ENCODE assay signal across 9 mouse cellular contexts in the genomic region with DNA sequence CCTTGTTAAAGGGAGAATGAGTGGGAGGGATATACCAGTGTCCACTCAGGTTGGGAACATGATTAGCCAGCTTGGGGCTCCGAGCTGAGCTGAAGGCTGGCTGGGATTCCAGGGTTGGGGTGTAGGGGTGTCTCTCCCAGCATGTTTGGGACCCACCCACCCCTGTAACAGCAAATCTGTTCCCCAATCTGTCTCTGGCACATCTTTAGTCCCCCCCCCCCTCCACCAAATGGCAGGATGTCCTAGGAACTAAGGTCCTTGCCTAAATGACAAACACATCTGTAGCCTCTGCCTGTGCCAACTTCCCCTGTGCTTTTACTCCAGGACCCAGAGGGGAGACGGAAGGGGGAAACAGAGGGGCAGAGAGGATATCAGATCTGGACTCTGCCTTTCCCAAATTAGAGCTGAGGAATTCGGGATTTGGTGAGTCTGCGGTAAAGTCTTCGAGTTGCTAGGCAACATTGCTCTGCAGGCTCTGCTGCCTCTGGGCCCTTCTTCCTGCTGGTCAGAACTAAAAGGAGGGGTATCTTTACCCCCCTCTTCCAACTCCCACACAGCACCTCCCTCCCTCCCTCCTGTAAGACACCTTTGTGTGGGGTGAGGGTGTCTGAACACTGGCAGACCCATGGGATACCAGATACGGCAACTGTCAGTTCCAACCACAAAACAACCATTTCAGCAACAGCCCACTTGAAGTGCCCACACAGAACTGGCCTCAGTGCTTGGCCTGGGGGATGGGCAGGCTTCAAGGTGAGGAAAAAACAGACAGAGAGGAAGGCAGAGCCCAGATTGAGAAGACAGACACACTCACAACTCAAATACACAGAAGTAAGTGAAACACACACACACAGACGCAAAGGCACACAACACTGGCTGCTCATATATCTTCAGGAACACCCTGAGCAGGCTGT. TPM values are rescaled to one million over a fixed set of nuclear protein-coding genes. Genes with fewer than 3 reads are reported as not detected.
DNase-seq lines count a peak whose midpoint lies in the region; ATAC-seq and TF ChIP-seq lines count a peak whose summit lies in the region.
"Had no signal": no experiment of that assay in that cellular context is flagged by ENCODE, and none has a peak within 500 bp of the region (broad histone marks: within the 10 kb centered on the region; RNA-seq: fewer than 3 reads in every experiment).

A gene (plus strand): TSS at position 861 of the 911 bp plus-strand sequence.

- H3K4me3 ChIP-seq in kidney, embryonic 15.5 days (replicated peaks), result no peak within 1 kb of the TSS
- peak within 1 kb of the TSS; percentile 50; the same call in 1 of the 2 replicates for H3K4me3 ChIP-seq in G1E (ENCODE audit: low read depth, low read length)
- H3K4me3 ChIP-seq: heart, embryonic 13.5 days had no signal

- peak; percentile 26; the same call in 1 of the 2 replicates for ATAC-seq in kidney, embryonic 15.5 days (replicated peaks; ENCODE audit: low FRiP score)
- 0 out of 2 replicates have a peak, but pooled peaks have one; percentile 4 for ATAC-seq in G1E (ENCODE audit: extremely low read depth, insufficient number of reproducible peaks, low FRiP score, poor library complexity, severe bottlenecking)
- no peak for ATAC-seq in megakaryocyte progenitor cell, adult 5-6 weeks (replicated peaks; ENCODE audit: poor library complexity)

- H3K4me2 ChIP-seq in kidney, embryonic 15.5 days, result no peak within 1 kb of the TSS
- H3K4me2 ChIP-seq: heart, embryonic 13.5 days had no signal

- no peak for DNase-seq in kidney, adult 8-10 months
- no peak for DNase-seq in G1E (ENCODE audit: low spot score)
- DNase-seq in adrenal gland, postnatal 4 days (ENCODE audit: low spot score in 2 of 2), result no peak
- peak in 1 of 2 experiments; percentile 78 for DNase-seq in left cerebral cortex, adult 8-10 months (ENCODE audit: low spot score in 2 of 2)
- no peak for DNase-seq in retina, postnatal 1 day
- no peak for DNase-seq in kidney, postnatal 25 days

- peaks cover 46% of the 10 kb centered on the region for H3K27me3 ChIP-seq in kidney, embryonic 15.5 days
- no peaks in the 10 kb centered on the region for H3K27me3 ChIP-seq in G1E (ENCODE audit: insufficient read depth, low read length)

- no peak for TF ChIP-seq CTCF in G1E (IDR thresholded peaks at IDR 0.05; ENCODE audit: low read depth, low read length)

- no peak within 1 kb of the TSS for H3K9ac ChIP-seq in kidney, embryonic 15.5 days
- H3K9ac ChIP-seq: heart, embryonic 13.5 days had no signal

- H3K27ac ChIP-seq in kidney, embryonic 15.5 days, result no peak within 1 kb of the TSS
- H3K27ac ChIP-seq: heart, embryonic 13.5 days had no signal

- H3K9me3 ChIP-seq in kidney, embryonic 15.5 days (replicated peaks), result no peaks in the 10 kb centered on the region
- no peaks in the 10 kb centered on the region for H3K9me3 ChIP-seq in G1E (replicated peaks)
- H3K9me3 ChIP-seq: heart, embryonic 13.5 days had no signal

- H3K4me1 ChIP-seq in kidney, embryonic 15.5 days, result peaks cover 31% of the 10 kb centered on the region
- peaks cover 77% of the 10 kb centered on the region for H3K4me1 ChIP-seq in G1E (ENCODE audit: insufficient read depth, low read depth, low read length)

- H3K36me3 ChIP-seq in kidney, embryonic 15.5 days, result no peaks in the 10 kb centered on the region
- peaks cover 5% of the 10 kb centered on the region for H3K36me3 ChIP-seq in G1E (replicated peaks)
- H3K36me3 ChIP-seq: heart, embryonic 13.5 days had no signal

- 21% methylated on average over 7 of the region's 7 CpGs for WGBS in kidney, embryonic 15.5 days

RNA-seq across cellular contexts. Expression of the gene that starts here (rescaled TPM):
- 9.5 and 9.6 TPM in 2 replicates for polyA plus RNA-seq in kidney, embryonic 15.5 days (2015; fragmentation: Nextera tagmentation; extraction: Ambion mirVana)
- total RNA-seq in G1E (2014; fragmentation: Nextera tagmentation) (98.8 and 107 TPM in 2 replicates), G1E (2017) (41.7 and 44.5 TPM in 2 replicates)
- polyA plus RNA-seq in G1E (2012), result 1.3 and 1.9 TPM in 2 replicates
- 10 to 100 TPM; 17.4 to 18.4 TPM for total RNA-seq in adrenal gland, postnatal 4 days (2021)
- 10 to 100 TPM; 15.0 to 18.3 (median 16.8) TPM for total RNA-seq in left cerebral cortex, adult 8-10 months (2022)
- 13.4 and 16.9 TPM in 2 replicates for total RNA-seq in megakaryocyte progenitor cell, adult 5-6 weeks (2015)
- total RNA-seq in megakaryocyte progenitor cell, adult 5-6 weeks (2017), result 9.4 and 11.8 TPM in 2 replicates
